ENCODE assay signal across 34 mouse cellular contexts in the genomic region with DNA sequence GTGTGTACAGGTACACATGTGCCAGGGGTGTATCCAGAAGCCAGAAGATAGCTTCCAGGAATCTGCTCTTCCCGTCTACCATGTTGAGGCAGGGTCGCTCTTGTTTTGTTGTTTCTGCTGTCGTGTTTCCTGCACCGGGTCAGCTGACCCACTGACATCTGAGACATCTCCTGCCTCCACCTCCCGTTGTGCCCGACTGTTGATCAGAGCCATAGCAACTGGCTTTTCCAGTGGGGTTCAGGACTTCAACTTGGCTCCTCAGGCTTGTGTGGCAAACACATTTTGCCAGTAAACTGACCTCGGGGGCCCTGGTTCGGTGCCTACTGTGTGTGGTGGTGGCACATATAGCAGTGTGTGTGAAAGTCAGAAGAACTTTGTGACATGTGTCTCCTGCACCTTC.
"Had no signal": no experiment of that assay in that cellular context is flagged by ENCODE, and none has a peak within 500 bp of the region (broad histone marks: within the 10 kb centered on the region; RNA-seq: fewer than 3 reads in every experiment).

No protein-coding gene starts in this region.

- H3K36me3 ChIP-seq: heart, embryonic 10.5 days; heart, embryonic 12.5 days; heart, embryonic 13.5 days; heart, embryonic 15.5 days; hindbrain, embryonic 10.5 days; hindbrain, embryonic 12.5 days; hindbrain, embryonic 13.5 days; hindbrain, embryonic 15.5 days; intestine, embryonic 15.5 days; kidney, embryonic 15.5 days had no signal

- H3K27me3 ChIP-seq: heart, embryonic 13.5 days; heart, embryonic 15.5 days; hindbrain, embryonic 12.5 days; hindbrain, embryonic 13.5 days; hindbrain, embryonic 15.5 days; intestine, embryonic 15.5 days; kidney, embryonic 15.5 days had no signal

- DNase-seq: heart, postnatal 10 days; heart, postnatal 14 days; heart, postnatal 36 days; heart, postnatal 4 days; kidney, adult 11 months; kidney, adult 18-20 months; kidney, adult 2 months; kidney, adult 8-10 months; kidney, adult 9 months; kidney, postnatal 10 days; kidney, postnatal 14 days; kidney, postnatal 25 days; kidney, postnatal 36 days; layer of hippocampus, adult 9-11 months; layer of hippocampus, postnatal 36 days had no signal

- ATAC-seq: hindbrain, embryonic 16.5 days; hindbrain, postnatal 0 days; inflammation-experienced regulatory T-cells, adult 6 months; intestine, embryonic 15.5 days; intestine, embryonic 16.5 days; intestine, postnatal 0 days had no signal

- H3K4me1 ChIP-seq: hindbrain, embryonic 10.5 days; hindbrain, embryonic 12.5 days; hindbrain, embryonic 15.5 days had no signal

- H3K4me3 ChIP-seq: heart, embryonic 10.5 days; heart, embryonic 12.5 days; heart, embryonic 13.5 days; heart, embryonic 15.5 days; hindbrain, embryonic 10.5 days; hindbrain, embryonic 12.5 days; hindbrain, embryonic 13.5 days; hindbrain, embryonic 15.5 days; intestine, embryonic 15.5 days; kidney, embryonic 15.5 days; layer of hippocampus, adult 2 months had no signal

- H3K27ac ChIP-seq: heart, embryonic 13.5 days; heart, embryonic 15.5 days; hindbrain, embryonic 10.5 days; hindbrain, embryonic 12.5 days; hindbrain, embryonic 13.5 days; hindbrain, embryonic 14.5 days; hindbrain, embryonic 15.5 days; hindbrain, postnatal 0 days; intestine, embryonic 15.5 days; kidney, embryonic 15.5 days; kidney, postnatal 0 days; layer of hippocampus, adult 2 months had no signal

- H3K4me2 ChIP-seq: heart, embryonic 11.5 days; heart, embryonic 15.5 days; hindbrain, embryonic 12.5 days; hindbrain, embryonic 13.5 days; hindbrain, embryonic 14.5 days; hindbrain, embryonic 15.5 days; intestine, embryonic 15.5 days; kidney, embryonic 15.5 days had no signal

- H3K9ac ChIP-seq: heart, embryonic 12.5 days; heart, embryonic 13.5 days; heart, embryonic 15.5 days; hindbrain, embryonic 12.5 days; hindbrain, embryonic 13.5 days; hindbrain, embryonic 14.5 days; hindbrain, embryonic 15.5 days; intestine, embryonic 15.5 days; kidney, embryonic 15.5 days had no signal

- H3K9me3 ChIP-seq: heart, embryonic 10.5 days; heart, embryonic 12.5 days; heart, embryonic 15.5 days; hindbrain, embryonic 10.5 days; hindbrain, embryonic 13.5 days; hindbrain, embryonic 15.5 days; intestine, embryonic 15.5 days; kidney, embryonic 15.5 days had no signal
